Mouse (Mus musculus) adrenal gland, adult 18-20 months (tissue): ENCODE measurements around the gene Adgrf3. TPM values are rescaled to one million over a fixed set of nuclear protein-coding genes. Genes with fewer than 3 reads are reported as not detected.

ENCODE experiments used
- DNase-seq, 2 experiments: peaks; one replicate each; pipeline ENCODE4 v3.0.0; 2021 to 2022; ENCODE audit warnings: low spot score in 2 of 2
- total RNA-seq, 2 experiments: library from RNA; stranded (reverse); gene quantifications; 1 replicate in 1 of 2; 2 replicates in 1 of 2; pipeline ENCODE4 v1.2.3; 2021

The Adgrf3 gene
- total RNA-seq, 2 experiments from 2014 or later: not detected

GRCm38 (mm10) chr5:30203216-30203885 is 2.2 kb downstream of the Adgrf3 start:
- DNase-seq: no peak

GRCm38 (mm10) chr5:30202221-30202620 is 3.3 kb downstream of the Adgrf3 start:
- no peak for DNase-seq

DNA sequence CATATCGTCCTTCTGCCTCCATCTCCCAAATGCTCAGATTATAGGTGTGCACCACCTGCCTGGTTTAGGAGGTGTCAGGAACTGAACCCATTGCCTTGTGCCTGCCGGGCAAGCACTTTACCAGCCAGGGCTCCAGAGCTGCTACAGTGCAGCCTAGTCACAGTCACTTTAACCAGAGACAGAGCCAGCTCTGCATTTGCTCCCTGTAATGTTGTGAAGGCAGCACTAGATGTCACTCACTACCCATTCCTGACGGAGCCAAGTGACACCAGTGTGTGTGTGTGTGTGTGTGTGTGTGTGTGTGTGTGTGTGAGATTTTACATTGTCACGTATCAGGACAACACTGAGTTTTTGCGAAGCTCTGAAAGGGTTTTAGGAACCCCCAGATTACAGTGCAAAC is 4.0 kb downstream of the Adgrf3 start:
- peak in 1 of 2 experiments; percentile 15 for DNase-seq

DNA sequence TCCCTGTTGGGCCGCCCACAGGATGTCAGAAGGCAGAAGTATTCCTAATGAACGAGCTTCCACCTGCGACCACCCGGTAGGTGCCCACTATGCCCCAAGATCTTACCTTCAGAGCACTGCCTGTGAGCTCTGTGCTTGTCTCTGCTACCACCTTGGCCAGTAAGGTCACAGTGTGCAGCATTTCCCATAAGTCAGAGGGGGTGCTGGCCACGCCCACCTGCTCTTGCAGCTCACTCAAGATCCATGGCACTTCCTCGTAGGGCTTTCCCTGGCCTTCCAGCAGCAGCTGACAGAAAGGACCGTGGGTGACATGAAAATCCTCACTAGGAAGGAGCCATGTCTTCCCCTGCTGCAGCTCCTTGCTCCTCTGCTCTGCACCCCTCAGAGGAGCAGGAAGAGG is 7.3 kb downstream of the Adgrf3 start:
- no peak for DNase-seq

DNA sequence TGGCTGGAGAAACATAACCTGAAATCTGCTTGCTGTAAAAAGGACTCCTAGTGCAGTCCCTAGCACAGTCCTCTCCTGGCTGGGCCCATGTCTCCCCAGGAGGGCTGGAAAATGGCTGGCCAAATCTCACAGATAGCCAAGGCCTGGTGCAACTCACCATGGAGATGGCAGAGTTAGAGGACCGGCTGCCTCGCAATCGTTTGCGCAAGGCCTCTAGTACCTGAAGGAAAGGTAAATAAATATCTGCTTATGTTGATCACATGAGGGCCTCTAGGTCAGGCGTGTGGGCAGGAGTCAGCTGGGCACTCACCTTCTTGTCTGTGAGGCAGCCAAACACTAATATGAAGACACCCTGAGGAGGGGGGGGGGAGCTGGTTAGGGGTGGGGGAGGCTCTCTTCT is 10.2 kb downstream of the Adgrf3 start:
- no peak for DNase-seq

DNA sequence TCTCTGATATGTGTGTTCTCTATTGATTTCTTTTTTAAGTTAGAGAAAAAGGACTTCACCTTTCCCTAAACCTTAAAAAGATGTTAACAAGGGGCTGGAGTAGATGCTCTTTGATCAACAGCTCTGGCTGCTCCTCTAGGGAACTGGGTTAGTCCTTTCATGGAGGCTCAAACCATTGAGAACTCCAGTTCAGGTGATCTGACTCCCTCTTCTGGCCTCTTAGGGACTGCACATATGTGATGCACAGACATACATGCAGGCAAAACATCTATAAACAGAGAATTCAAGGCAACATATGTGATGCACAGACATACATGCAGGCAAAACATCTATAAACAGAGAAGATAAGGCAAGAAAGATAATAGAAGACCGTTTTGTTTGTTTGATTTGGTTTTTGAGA is 13.1 kb downstream of the Adgrf3 start:
- no peak for DNase-seq

- no peak for DNase-seq
These were observed 17.6 kb downstream of the Adgrf3 start for GRCm38 (mm10) chr5:30187687-30188485.

DNA sequence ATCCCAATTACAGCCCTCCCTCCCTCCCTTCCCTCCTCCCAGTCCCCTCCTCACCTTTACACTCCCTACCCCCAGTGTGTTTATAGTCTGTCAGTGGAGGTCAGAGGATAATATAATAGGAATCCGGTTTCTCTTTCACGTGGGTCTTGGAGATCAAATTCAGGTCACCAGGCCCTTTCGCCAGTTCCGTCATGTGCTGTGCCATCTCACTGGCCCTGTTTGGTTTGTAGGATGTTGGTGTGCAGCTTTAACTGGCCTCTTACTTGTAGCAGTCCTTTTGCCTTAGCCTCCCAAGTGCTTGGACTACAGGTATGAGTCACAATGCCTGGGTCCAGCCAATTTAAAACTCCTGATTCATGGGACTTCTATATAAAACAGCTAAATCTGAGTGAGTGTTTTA is 29.7 kb downstream of the Adgrf3 start:
- DNase-seq: no peak

DNA sequence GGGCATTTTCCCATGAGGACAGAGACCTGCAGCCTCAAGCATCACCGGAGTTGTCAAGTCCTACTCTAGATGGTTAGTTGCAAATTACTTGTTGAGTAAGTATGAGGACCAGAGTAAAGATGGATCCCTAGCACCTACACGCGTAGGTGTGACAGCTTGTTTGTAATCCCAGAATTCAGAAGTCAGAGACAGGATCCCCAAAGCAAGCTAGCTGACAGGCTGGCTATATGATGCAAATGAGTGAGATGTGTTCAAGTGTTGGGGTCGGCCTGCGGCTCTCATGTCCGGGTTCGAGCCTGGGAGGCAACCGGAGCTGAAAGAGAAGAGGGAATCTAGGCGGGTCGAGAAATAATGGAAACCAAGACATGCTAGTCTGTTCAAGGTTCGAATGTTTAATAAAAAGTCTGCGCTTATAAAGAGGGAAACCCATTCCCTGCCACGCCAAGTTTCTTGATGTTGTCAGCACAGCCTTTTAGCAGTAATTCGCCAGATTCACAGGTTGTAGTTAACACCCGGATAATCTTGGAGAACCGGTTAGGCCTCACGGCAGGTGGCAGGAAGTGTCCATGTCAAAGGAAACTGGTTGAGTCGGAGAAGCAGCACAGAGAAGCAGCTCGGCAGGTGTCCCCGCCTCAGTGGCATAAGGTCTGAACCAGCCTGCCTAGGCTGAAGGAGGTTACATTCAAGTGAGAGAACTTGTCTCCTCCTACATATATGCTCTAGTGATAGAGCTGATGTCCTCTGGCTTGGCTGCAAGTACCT is 32.4 kb downstream of the Adgrf3 start:
- DNase-seq: no peak

DNA sequence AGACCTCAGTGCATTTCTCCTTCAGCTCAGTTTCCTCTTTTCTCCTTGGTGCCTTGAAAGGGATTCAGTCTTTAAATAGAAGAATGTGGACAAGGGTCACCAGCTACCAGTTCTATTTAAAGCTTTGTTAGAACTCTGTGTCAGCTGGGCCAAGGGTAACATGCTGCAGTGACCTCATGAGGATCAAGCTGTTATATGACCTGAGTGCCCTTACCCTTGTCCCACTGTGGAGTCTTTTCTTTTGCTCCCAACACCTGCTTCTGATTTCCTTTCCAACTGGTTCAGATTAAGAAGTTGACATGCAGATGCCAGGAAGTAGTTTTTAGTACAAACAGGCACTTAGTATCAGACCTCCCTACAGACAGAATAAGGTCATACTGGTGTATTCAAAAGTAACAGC is 33.4 kb downstream of the Adgrf3 start:
- DNase-seq: no peak

- no peak for DNase-seq
These were observed 35.1 kb downstream of the Adgrf3 start for GRCm38 (mm10) chr5:30170303-30170940.

- DNase-seq: no peak
These were observed 40.1 kb downstream of the Adgrf3 start for GRCm38 (mm10) chr5:30165234-30165946.

DNA sequence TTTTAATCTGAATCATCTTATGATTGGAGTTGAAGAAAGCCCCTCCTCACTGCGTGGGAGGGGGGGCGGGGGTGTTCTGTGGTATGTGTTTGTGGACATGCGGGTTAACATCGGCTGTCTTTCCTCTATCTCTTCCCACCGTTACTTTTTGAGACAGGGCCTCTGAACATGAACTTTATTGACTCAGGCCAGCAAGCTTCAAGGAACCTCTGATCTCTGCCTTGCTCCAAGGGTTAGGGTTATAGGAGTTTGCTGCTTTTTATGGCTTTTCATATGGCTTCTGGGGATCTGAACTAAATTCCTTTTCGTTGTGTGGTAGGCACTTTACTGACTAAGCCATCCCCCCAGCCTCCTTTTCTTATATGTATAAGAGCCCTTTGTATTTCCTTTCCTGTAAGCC is 43.2 kb downstream of the Adgrf3 start:
- DNase-seq: no peak

DNA sequence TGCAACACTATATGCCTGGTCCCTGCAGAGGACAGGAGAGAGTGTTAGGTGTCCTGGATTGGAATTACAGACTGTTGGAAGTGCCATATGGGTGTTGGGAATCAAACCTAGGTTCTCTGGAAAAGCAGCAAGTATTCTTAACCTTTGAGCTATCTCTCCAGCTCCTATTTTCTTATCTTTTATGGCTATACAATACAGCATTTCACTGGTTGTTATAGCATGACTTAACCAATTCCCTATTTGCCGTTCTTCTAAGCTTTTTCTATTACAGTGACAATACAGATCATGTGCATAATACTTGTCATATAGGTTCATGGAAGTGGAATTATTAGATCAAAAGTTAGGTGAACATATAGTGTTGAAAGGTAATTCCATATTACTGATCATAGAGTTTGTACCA is 43.7 kb downstream of the Adgrf3 start:
- no peak for DNase-seq

DNA sequence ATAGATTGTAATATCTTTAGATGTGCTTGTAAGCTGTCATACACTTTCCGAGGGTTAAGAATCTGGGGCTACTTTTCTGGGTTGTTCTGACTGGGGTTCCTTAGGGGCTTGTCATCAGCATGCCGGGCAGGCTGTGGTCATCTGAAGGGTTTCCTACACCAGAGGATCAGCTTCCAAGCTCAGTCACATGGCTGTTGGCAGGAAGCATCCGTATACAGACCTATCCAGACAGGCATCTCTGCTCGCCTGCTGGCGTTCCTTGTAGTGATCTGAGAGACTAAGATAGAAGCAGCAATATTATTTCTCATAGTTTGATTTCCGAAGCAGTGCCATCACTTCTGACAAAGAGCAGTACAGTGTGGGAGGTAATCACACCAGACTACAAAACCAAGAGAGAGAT is 45.9 kb downstream of the Adgrf3 start:
- DNase-seq: no peak

- DNase-seq: no peak
These were observed 49.5 kb downstream of the Adgrf3 start for GRCm38 (mm10) chr5:30155821-30156629.

DNA sequence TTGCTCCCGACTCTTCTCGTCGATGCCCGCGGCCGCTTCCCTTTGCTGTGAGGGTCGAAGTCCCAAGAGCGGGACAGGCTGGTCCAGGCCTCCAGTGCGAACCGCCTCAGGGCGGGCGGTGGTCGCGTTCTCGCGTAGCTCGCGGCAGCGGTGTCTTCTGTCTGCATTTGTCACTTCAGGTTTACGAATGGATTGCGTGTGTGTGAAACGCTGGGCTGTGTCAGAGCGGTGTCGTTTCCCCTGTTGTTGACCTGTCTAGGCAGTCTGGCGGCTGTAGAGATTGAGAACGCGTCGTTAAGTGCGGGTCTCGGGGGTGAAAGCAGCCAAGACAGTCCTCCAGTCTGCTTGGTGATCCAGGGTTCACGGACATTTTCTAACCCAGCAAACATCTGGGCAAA is 50.1 kb downstream of the Adgrf3 start:
- DNase-seq: peak; percentile 36 to 40

GRCm38 (mm10) chr5:30154474-30155394 is 50.8 kb downstream of the Adgrf3 start, which contains the start of the genes Hadha and Hadhb:
TSS of gene Hadha (minus strand) at chr5:30155162.
TSS of gene Hadhb (plus strand) at chr5:30155248.
- peak; percentile 94 to 95 for DNase-seq

DNA sequence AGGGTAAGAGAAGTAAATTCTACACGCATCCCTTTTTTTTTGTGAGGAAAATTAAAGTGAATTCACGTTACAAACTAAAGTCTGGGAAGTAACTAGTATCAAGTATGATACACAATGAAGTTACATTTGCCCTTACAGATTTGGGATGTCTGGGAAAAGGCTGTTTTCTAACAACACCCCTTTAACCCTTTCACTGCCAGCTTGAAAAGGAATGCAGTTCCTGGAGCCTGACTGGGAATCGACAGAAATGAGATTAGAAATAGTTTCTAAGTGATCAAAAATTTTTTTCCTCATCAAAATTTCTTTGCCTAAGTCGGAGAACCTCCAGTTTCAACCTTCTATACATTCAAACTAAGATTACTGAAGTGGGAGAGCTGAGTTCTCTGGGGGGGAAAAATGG is 51.5 kb downstream of the Adgrf3 start:
- no peak for DNase-seq
